Mouse (Mus musculus): Measurements from ENCODE around the gene Pnmal2. TPM values are rescaled to one million over a fixed set of nuclear protein-coding genes. Genes with fewer than 3 reads are reported as not detected.
"Not testable (repeated sequence)": the region's sequence is repeated elsewhere in the genome, so short reads cannot be mapped to it uniquely, and the experiment has no call there.

Pnmal2 gene
- polyA plus RNA-seq, 1 experiment from 2014 or later = 20.2 TPM

DNA sequence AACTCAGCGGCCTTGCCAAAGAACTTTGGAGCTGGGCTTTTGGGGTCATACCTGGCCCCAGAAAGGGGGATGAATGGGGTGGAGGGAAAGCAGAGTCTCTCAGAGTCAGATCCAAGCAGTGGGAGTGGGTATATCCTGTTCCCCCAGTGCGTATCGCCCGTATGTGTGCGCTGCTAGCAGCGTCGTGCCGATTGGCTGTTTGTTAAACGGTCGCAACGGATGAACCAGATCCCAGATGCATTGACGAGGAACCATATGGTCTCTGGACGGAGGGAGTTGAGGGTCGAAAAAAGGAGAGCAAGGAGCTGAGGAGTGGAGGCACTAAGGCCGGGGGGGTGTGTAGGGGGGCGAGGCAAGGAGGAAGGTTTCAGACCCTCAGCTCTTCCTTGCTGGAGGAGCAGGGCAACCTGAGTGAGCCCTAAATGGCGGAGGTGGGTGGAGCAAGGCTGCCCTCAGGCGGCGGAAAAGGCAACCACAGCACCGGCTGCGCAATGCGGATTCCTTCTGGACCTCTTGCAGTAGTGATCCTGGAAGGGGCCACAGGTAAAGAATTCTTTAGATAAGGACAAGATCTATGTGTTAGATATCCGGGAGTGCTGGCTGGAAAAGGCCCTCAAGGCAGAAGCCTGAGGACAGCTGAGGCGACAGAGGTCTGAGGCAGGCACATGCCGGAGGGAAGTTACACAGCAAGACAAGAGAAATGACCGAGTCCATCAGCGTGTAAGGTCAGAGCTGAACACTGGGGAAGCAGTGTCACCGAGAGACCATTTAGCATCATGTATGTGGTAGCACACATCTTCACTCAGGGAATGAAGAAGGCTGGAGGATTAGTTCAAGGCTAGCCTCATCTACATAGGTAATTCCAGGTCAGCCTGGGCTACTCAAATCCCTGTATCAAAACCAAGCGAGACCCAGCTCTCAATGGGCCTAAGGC, 5.7 kb downstream of the Pnmal2 start:
- peak overlapping the region; percentile 27 for H3K4me3 ChIP-seq
- H3K9me3 ChIP-seq = no peaks in the 10 kb centered on the region
- H3K9ac ChIP-seq = peak overlapping the region; percentile 26; the same call in 1 of the 2 replicates
- peak; percentile 40 for ATAC-seq (ENCODE audit: insufficient number of reproducible peaks, low FRiP score, low TSS enrichment, low read depth)
- H3K36me3 ChIP-seq = no peaks in the 10 kb centered on the region
- WGBS = 13% methylated on average over 29 of the region's 29 CpGs
- peak overlapping the region; percentile 58 for H3K4me2 ChIP-seq
- H3K4me1 ChIP-seq = peaks cover 51% of the 10 kb centered on the region
- H3K27ac ChIP-seq = no peak overlapping the region
- peaks cover 42% of the 10 kb centered on the region for H3K27me3 ChIP-seq

DNA sequence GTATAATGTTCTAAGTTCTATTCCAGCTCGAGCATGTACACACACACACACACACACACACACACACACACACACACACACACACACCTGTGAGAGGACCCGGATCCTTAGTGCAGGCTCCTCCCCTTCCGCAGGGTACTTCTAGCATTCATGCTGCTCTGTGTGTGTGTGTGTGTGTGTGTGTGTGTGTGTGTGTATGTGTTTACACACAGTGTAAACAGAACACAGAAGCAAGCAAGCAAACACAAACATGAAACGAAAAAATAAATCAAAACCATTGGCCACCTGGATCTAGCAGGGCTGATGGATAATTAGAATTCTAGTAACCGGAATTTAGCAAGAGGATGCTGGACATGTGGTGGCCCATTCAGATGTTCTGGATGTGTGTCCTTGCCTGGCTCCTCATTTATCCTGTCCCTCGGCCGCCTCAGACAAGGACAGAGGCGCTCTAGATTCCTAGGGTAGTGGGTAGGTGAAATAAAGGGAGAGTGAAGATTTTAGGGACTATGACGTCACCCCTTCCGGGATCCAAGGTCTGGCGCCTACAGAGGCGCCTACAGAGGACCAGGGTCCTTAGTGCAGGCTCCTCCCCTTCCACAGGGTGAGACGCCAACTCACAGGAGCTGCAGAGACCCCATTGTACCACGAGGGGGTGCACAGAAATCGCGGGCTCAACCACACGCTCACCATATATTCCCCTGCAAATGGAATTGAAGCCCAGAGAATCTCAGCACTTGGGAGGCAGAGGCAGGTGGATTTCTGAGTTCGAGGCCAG, 6.6 kb downstream of the Pnmal2 start:
- no peak overlapping the region for H3K4me3 ChIP-seq
- H3K27me3 ChIP-seq = peaks cover 33% of the 10 kb centered on the region
- no peaks in the 10 kb centered on the region for H3K9me3 ChIP-seq
- 0 out of 2 replicates have a peak overlapping the region, but pooled peaks have one; percentile 8 for H3K4me2 ChIP-seq
- no peak overlapping the region for H3K9ac ChIP-seq
- H3K36me3 ChIP-seq = no peaks in the 10 kb centered on the region
- ATAC-seq (ENCODE audit: insufficient number of reproducible peaks, low FRiP score, low TSS enrichment, low read depth) = peak; percentile 40; the same call in 1 of the 2 replicates
- no peak overlapping the region for H3K27ac ChIP-seq
- 24% methylated on average over 18 of the region's 18 CpGs for WGBS
- peaks cover 44% of the 10 kb centered on the region for H3K4me1 ChIP-seq

DNA sequence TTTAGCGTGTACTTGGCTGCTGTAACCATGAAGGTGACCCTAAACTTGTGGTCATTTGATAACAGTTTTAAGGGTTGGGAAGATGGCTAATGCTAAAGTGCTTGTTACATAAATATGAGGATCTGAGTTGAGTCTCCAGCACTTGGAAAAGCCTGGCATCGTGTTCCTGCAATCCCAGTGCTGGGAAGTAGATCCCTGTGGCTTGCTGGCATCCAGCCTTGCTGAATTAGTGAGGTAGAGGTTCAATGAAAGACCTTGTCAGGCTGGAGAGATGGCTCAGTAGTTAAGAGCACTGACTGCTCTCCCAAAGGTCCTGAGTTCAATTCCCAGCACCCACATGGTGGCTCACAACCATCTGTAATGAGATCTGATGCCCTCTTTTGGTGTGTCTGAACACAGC, 9.3 kb downstream of the Pnmal2 start:
- not testable (repeated sequence) for H3K4me2 ChIP-seq; H3K27ac ChIP-seq; H3K9me3 ChIP-seq; H3K9ac ChIP-seq; ATAC-seq (ENCODE audit: insufficient number of reproducible peaks, low FRiP score, low TSS enrichment, low read depth); H3K4me3 ChIP-seq; H3K36me3 ChIP-seq
- WGBS = 63% methylated on average over 2 of the region's 2 CpGs
- Histone ChIP-seq H3K27me3 (peaks cover 12% of the 10 kb centered on the region), H3K4me1 (peaks cover 17% of the 10 kb centered on the region)

DNA sequence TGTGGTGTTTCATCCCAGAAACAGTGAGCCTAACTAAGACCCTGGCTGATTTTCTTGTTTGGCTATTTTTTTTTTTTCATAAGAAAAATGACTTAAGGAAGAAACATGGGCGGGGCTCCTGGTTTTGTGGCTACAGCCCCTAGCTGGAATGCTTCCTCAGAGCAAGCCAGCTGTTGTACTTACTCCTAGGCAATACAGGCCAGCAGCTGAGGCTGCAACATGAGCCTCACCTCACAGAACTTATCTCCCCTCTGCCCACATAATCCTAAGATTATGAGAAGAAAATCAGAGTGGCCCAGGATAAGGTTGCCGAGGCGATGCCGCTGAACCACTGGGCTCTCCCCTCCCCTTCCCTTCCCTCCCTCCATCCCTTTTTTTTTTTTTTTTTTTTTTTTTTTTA, 11.2 kb downstream of the Pnmal2 start:
- H3K4me1 ChIP-seq = peaks cover 8% of the 10 kb centered on the region
- H3K27ac ChIP-seq = no peak overlapping the region
- H3K9me3 ChIP-seq = no peaks in the 10 kb centered on the region
- no peak overlapping the region for H3K4me2 ChIP-seq
- no peaks in the 10 kb centered on the region for H3K27me3 ChIP-seq
- 89% methylated on average over 4 of the region's 4 CpGs for WGBS
- no peak for ATAC-seq (ENCODE audit: insufficient number of reproducible peaks, low FRiP score, low TSS enrichment, low read depth)
- H3K4me3 ChIP-seq = no peak overlapping the region
- no peak overlapping the region for H3K9ac ChIP-seq
- H3K36me3 ChIP-seq = no peaks in the 10 kb centered on the region

DNA sequence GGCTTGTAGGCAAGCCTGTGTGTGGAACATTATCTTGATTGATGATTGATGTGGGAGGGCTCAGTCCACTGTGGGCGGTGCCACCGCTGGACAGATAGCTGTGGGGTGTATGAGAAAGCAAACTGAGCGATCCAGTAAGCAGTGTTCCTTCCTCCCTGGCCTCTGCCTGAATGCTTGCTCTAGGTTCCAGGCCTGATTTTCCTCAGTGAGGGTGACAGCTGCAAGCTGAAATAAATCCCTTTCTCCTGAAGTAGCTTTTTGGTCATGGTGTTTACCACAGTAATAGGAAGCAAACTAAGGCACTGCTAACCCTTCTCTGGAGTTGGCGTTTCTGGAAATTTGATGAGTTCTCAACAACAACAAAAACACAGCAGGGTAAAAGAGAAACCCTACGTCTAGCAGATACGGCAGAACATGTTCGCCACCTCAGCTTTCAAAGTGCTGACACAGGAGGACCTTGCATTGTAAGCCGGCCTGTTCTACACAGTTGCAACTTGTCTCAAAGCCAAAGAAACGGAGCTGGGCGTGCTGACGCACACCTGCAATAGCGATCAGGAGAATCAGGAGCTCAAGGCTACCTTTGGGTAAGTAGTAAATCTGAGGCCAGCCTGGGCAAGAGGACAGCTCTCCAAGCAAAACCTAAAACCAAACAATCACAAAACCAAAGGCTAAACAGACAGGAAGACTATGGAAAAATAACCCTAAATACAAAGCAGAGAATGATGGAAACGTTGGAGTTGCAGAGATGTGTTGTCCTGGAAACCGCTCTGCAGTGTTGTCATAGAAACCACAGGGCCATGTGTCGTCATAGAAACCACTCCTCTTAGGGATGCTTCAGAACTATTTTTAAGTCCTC, 12.2 kb downstream of the Pnmal2 start:
- H3K4me2 ChIP-seq = no peak overlapping the region
- ATAC-seq (ENCODE audit: insufficient number of reproducible peaks, low FRiP score, low TSS enrichment, low read depth) = no peak
- no peak overlapping the region for H3K9ac ChIP-seq
- no peak overlapping the region for H3K4me3 ChIP-seq
- WGBS = 55% methylated on average over 15 of the region's 15 CpGs
- H3K36me3 ChIP-seq = no peaks in the 10 kb centered on the region
- peaks cover 5% of the 10 kb centered on the region; the same call in 1 of the 2 replicates for H3K4me1 ChIP-seq
- peak overlapping the region; percentile 18; the same call in 1 of the 2 replicates for H3K27ac ChIP-seq
- no peaks in the 10 kb centered on the region for H3K9me3 ChIP-seq
- no peaks in the 10 kb centered on the region for H3K27me3 ChIP-seq

DNA sequence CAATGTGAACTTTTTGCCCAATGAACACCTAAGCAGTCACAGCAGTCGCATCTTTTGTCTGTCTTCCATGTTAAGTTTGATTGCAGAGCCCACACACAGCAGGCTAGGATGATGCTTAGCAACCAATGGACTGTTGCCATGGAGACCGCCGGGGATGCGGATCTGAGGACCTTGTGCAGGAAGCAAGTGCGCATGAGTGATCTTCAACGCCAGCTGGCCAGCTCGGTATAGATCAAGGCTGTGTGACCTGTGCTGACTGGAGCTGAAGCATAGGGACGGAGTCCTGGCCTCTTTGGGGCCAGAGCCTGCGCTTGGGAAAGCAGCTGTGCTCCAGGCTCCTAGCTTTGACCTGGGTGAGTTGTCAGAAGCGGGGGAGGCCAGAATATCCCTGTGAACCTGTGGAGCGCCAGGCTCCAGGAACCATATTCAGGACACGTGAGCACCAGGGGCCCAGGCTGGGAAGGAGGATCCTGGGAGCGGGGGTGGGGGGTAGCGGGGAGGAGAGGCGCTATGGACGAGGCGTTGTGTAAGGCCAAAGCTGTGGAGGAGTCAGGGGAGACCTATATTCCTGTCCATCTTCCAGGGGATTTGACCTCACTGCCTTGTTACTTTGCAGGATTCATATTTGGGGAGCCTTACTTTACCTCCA, 15.2 kb downstream of the Pnmal2 start, which contains the start of gene Pnmal1:
Pnmal1 (plus strand) TSS at position 141 of the 649 bp plus-strand sequence.
- no peak for ATAC-seq (ENCODE audit: insufficient number of reproducible peaks, low FRiP score, low TSS enrichment, low read depth)
- Histone ChIP-seq H3K9me3 (no peaks in the 10 kb centered on the region), H3K36me3 (no peaks in the 10 kb centered on the region), H3K4me1 (peaks cover 5% of the 10 kb centered on the region; the same call in 1 of the 2 replicates), H3K4me3 (no peak within 1 kb of the TSS), H3K27me3 (no peaks in the 10 kb centered on the region), H3K27ac (no peak within 1 kb of the TSS), H3K9ac (no peak within 1 kb of the TSS), H3K4me2 (no peak within 1 kb of the TSS)
- WGBS = 24% methylated on average over 17 of the region's 17 CpGs

DNA sequence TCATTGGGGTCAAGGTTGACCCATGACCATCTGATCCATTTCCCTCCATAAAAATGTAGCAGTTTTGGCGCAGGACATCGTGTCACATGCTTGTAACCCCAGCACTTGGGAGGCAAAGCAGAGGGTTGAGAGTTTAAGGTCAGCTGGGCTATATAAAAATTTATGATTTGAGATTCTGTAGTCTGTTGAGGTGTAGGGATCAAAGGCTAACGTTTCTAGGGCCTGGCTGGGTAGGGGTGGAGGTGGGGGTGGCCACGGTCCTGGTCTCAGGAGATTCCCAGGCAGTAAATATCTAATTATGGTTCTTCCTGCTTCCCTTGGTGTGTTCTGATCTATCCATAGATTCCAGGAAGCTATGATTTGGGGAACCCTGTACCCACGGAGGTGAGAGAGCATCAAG, 17.2 kb downstream of the Pnmal2 start:
- no peak overlapping the region for H3K4me3 ChIP-seq
- H3K4me1 ChIP-seq = peaks cover 5% of the 10 kb centered on the region; the same call in 1 of the 2 replicates
- H3K27me3 ChIP-seq = no peaks in the 10 kb centered on the region
- H3K36me3 ChIP-seq = no peaks in the 10 kb centered on the region
- no peak for ATAC-seq (ENCODE audit: insufficient number of reproducible peaks, low FRiP score, low TSS enrichment, low read depth)
- 67% methylated on average over 5 of the region's 5 CpGs for WGBS
- no peak overlapping the region for H3K4me2 ChIP-seq
- H3K9me3 ChIP-seq = no peaks in the 10 kb centered on the region
- no peak overlapping the region for H3K9ac ChIP-seq
- H3K27ac ChIP-seq = no peak overlapping the region

DNA sequence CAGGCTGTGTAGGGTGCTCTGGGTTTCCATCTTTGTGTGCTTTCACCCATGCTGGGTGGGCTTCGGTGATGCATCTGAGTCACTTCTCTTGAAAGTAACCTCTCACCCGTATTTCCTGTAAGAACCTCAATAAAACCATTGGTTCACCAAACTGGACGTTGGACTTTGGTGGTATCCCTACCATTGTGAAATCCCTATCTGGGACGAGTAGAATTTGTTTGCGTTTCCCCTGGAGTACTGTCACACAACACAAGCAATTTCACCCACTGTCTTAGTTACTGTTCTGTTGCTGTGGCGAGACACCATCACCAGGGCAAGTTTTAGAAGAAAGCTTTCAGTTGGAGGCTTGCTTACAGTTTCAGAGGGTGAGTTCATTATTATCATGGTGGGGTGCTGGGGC, 23.9 kb downstream of the Pnmal2 start:
- no peak overlapping the region for H3K9ac ChIP-seq
- WGBS = 78% methylated on average over 6 of the region's 6 CpGs
- no peaks in the 10 kb centered on the region for H3K4me1 ChIP-seq
- no peak for ATAC-seq (ENCODE audit: insufficient number of reproducible peaks, low FRiP score, low TSS enrichment, low read depth)
- no peaks in the 10 kb centered on the region for H3K36me3 ChIP-seq
- no peak overlapping the region for H3K4me3 ChIP-seq
- H3K9me3 ChIP-seq = no peaks in the 10 kb centered on the region
- no peaks in the 10 kb centered on the region for H3K27me3 ChIP-seq
- no peak overlapping the region for H3K27ac ChIP-seq
- no peak overlapping the region for H3K4me2 ChIP-seq

DNA sequence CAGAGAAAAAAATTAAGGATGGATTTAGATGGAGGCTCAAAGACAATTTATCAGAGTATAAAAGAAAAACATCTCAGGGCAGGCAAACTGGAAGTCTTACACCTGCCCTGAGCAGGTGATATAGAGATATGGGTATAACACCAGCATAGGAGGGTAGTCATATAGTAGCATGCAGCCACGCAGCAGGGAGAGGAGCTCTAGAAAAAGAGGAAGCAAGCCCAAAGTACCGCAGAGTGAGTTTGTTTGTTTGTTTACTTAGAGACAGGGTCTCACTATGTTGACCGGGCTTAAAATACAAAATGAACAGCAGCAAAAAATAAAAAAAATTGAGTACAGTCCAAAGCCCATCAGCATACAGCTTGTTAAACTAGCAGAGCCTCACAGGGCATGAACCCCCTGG, 26.7 kb downstream of the Pnmal2 start:
- Histone ChIP-seq H3K27ac (no peak overlapping the region), H3K4me1 (no peaks in the 10 kb centered on the region), H3K27me3 (no peaks in the 10 kb centered on the region), H3K9ac (no peak overlapping the region), H3K36me3 (no peaks in the 10 kb centered on the region), H3K4me2 (no peak overlapping the region), H3K9me3 (no peaks in the 10 kb centered on the region), H3K4me3 (no peak overlapping the region)
- ATAC-seq (ENCODE audit: insufficient number of reproducible peaks, low FRiP score, low TSS enrichment, low read depth) = no peak
- WGBS = 84% methylated on average over 3 of the region's 3 CpGs

DNA sequence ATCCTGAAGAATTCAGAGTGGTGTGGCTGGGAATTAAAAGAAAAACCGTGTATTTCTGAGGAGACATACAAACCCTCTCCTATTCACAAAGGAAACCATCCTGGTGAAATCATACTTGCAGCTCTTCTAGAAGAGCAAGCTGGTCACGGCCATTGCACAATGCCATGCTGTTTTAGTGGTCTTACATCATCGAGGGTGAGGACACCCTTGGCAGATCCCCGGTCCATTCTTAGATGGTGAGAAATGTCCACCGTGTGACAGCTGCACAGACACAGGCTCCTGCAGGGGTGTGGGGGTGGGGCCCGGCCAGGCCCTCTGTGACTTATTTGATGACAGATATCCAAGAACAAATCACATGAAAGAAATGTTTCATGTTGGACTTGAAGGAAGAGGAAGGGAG, 29.5 kb downstream of the Pnmal2 start:
- no peak overlapping the region for H3K4me3 ChIP-seq
- no peak overlapping the region for H3K27ac ChIP-seq
- H3K9me3 ChIP-seq = no peaks in the 10 kb centered on the region

DNA sequence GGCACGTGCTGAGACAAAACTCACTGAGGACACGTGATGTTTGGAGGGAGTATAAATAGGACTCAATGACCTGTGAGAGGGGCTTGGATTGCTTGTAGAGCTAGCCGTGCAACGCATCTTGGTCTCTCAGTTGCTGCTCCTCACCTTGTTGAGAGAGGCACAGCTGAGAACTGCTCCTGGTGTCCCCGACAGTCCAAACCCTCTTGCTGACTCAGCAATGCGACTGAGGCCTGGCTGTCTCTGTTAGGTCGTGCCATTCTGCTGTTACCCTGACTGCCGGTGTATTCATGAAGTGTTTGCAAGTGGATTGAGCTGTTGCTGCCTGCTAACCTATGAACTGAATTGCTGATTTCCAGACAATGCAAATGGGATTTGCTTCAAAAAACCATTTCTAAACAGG, 31.8 kb downstream of the Pnmal2 start:
- no peaks in the 10 kb centered on the region for H3K9me3 ChIP-seq
- peaks cover 10% of the 10 kb centered on the region for H3K4me1 ChIP-seq
- no peak overlapping the region for H3K4me3 ChIP-seq
- WGBS = 68% methylated on average over 8 of the region's 8 CpGs
- H3K27me3 ChIP-seq = no peaks in the 10 kb centered on the region
- H3K27ac ChIP-seq = no peak overlapping the region
- no peak overlapping the region for H3K4me2 ChIP-seq
- H3K36me3 ChIP-seq = no peaks in the 10 kb centered on the region
- no peak for ATAC-seq (ENCODE audit: insufficient number of reproducible peaks, low FRiP score, low TSS enrichment, low read depth)
- H3K9ac ChIP-seq = no peak overlapping the region

More for the DNA sequence above, 29.5 kb downstream of the Pnmal2 start:
- no peaks in the 10 kb centered on the region for H3K36me3 ChIP-seq
- H3K4me1 ChIP-seq = no peaks in the 10 kb centered on the region
- no peak overlapping the region for H3K9ac ChIP-seq
- ATAC-seq (ENCODE audit: insufficient number of reproducible peaks, low FRiP score, low TSS enrichment, low read depth) = no peak
- WGBS = 60% methylated on average over 6 of the region's 6 CpGs
- H3K4me2 ChIP-seq = no peak overlapping the region
- no peaks in the 10 kb centered on the region for H3K27me3 ChIP-seq
